Mouse (Mus musculus): ENCODE data around the gene Gpr171.

DNA sequence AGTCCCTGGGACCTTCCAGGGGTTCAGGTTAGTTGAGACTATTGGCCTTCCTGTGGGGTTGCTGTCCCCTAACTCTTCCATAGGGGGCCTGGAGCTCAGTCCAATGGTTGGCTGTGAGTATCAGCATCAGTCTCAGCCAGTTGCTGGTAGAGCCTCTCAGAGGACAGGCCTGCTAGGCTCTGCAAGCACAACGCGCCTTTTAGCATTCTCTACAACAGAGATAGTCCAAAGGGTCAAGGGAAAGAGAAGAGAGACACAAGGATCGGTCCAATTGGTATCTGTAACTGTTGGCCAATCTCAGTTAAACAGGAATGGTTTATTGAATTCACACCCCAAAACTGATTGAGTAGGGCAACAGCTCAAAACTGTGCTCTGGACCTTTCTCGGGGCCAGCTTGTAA, 5.8 kb upstream of the Gpr171 start:
- TF ChIP-seq CTCF (conservative IDR thresholded peaks at IDR 0.05; ENCODE audit: insufficient read depth, insufficient read length, low read depth, low read length) (no peak), POLR2A (IDR thresholded peaks at IDR 0.05; ENCODE audit: low read depth, low read length) (no peak)
